Mouse (Mus musculus) liver, postnatal 0 days (tissue): ENCODE results near the gene Irf4. TPM values are rescaled to one million over a fixed set of nuclear protein-coding genes. Genes with fewer than 3 reads are reported as not detected.

Experiments used
- ATAC-seq: fragments of 200-750 bp; cut with Nextera tagmentation; 2 replicates; pipeline ENCODE4 v1.8.0; 2017; ENCODE audit warnings: mild to moderate bottlenecking, moderate library complexity
- DNase-seq: peaks from one replicate; pipeline ENCODE4 v3.0.0-alpha.2; 2016
- H3K27ac ChIP-seq: fragments of 300-500 bp; sonication (generic); 2 replicates; pipeline ENCODE4 v1.5.1; 2014; ENCODE audit warnings: antibody characterized with exemption, moderate library complexity, mild to moderate bottlenecking, low read depth
- H3K27me3 ChIP-seq: fragments of 300-500 bp; sonication (generic); 2 replicates; pipeline ENCODE4 v1.6.1; 2014; ENCODE audit warnings: low read length, control low read depth, mixed read lengths; ENCODE audit not compliant: insufficient read depth
- H3K36me3 ChIP-seq: fragments of 300-500 bp; sonication (generic); replicated peaks from 2 replicates; pipeline ENCODE4 v1.6.1; 2014; ENCODE audit warnings: mild to moderate bottlenecking, control low read depth, low read length, moderate library complexity, mixed read lengths; ENCODE audit not compliant: insufficient read depth
- H3K4me1 ChIP-seq: fragments of 300-500 bp; sonication (generic); 2 replicates; pipeline ENCODE4 v1.6.1; 2014; ENCODE audit warnings: antibody characterized with exemption, mild to moderate bottlenecking, control low read depth; ENCODE audit not compliant: insufficient read depth
- H3K4me2 ChIP-seq: fragments of 300-500 bp; sonication (generic); 2 replicates; pipeline ENCODE4 v1.6.1; 2014; ENCODE audit warnings: low read depth, mild to moderate bottlenecking, low read length, moderate library complexity, mixed read lengths
- H3K4me3 ChIP-seq: fragments of 300-500 bp; sonication (generic); 2 replicates; pipeline ENCODE4 v1.5.1; 2014; ENCODE audit warnings: low read depth, low read length
- H3K9ac ChIP-seq: fragments of 300-500 bp; sonication (generic); replicated peaks from 2 replicates; pipeline ENCODE4 v1.6.1; 2014; ENCODE audit warnings: mild to moderate bottlenecking, moderate library complexity
- H3K9me3 ChIP-seq: fragments of 300-500 bp; sonication (generic); 2 replicates; pipeline ENCODE4 v1.6.1; 2016; ENCODE audit warnings: mild to moderate bottlenecking, control low read depth, low read length, mixed read lengths
- CTCF ChIP-seq: sonication (generic); IDR thresholded peaks from 2 replicates; pipeline ENCODE4 v1.5.1; 2016; ENCODE audit warnings: antibody characterized with exemption, low read depth
- EP300 ChIP-seq: IDR thresholded peaks from 2 replicates; pipeline ENCODE4 v1.6.1; 2016; ENCODE audit warnings: antibody characterized with exemption, low read depth, mild to moderate bottlenecking
- WGBS: fragments of 180-500 bp; shearing (Covaris S2); extraction: QIAGEN DNeasy Blood & Tissue Kit; methylation state at CpG from one replicate; pipeline ENCODE4 v1.1.7; 2014; ENCODE audit not compliant: insufficient replicate concordance; 5-methylcytosine and 5-hydroxymethylcytosine counted together
- polyA plus RNA-seq: library from polyadenylated mRNA; unstranded; fragments of >200 nt; fragmentation: Nextera tagmentation; extraction: Ambion mirVana; gene quantifications from 2 replicates; pipeline ENCODE4 v1.2.1, GENCODE M21; 2015

Gene Irf4
- polyA plus RNA-seq, 1 experiment from 2014 or later = 1.1 TPM

DNA sequence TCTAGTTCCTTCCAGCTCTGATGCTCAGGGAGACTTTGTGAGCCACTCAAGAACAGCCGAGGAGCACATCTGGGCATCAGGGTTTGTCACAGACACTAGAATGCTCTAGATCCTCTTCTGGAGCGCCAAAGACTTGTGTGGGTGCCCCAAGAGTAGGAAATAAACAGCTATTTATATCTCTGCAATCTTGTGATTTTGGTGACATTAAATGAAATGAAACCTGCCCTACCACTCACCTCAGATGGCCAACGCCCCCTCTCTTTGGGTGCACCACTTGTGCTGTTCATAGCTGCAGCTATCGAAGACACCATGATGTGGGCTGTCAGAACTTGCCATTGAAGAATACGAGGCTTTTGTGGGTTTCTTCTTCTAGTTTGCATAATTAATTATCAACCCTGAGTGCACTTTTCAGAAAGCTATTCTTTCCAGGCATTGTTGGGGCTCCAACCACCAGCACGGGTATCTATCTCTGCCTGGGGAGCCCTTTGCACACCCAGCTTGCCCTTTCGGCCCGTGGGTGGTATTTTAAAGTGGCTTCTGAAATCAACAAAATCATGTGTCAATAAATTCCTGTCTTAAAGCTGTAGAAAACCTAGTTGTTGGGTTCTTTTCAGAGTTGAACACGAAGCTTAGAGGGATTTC lies 7.1 kb downstream of the Irf4 start:
- Histone ChIP-seq H3K27ac (no peak overlapping the region), H3K9me3 (no peaks in the 10 kb centered on the region), H3K4me3 (no peak overlapping the region), H3K4me1 (no peaks in the 10 kb centered on the region), H3K36me3 (no peaks in the 10 kb centered on the region), H3K4me2 (no peak overlapping the region), H3K9ac (no peak overlapping the region), H3K27me3 (peaks cover 4% of the 10 kb centered on the region; the same call in 1 of the 2 replicates)
- DNase-seq (no peak), ATAC-seq (no peak)
- TF ChIP-seq CTCF (no peak), EP300 (no peak)
- 67% methylated on average over 9 of the region's 9 CpGs for WGBS

DNA sequence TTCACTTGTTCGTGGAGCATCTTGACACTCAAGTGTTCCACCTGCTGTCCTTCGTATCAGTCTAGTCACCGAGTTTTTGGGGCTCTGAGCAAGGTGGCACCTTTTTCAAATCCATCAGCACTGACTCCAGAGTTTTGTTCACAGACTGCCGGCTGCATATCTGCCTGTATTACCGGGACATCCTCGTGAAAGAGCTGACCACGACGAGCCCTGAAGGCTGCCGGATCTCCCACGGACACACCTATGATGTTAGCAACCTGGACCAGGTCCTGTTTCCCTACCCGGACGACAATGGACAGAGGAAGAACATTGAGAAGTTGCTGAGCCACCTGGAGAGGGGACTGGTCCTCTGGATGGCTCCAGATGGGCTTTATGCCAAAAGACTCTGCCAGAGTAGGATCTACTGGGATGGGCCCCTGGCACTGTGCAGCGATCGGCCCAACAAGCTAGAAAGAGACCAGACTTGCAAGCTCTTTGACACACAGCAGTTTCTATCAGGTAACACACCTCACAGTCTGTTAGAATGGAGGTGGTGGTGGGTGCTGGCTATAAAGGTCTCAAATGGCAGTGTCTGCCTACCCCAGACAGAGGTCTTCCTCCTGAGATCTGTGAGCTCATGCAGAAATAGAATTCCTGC lies 8.4 kb downstream of the Irf4 start:
- 75% methylated on average over 14 of the region's 14 CpGs for WGBS
- no peak overlapping the region for H3K4me2 ChIP-seq
- DNase-seq = no peak
- no peaks in the 10 kb centered on the region for H3K9me3 ChIP-seq
- H3K9ac ChIP-seq = no peak overlapping the region
- no peak for TF ChIP-seq EP300
- no peak for TF ChIP-seq CTCF
- no peaks in the 10 kb centered on the region for H3K36me3 ChIP-seq
- no peak for ATAC-seq
- no peak overlapping the region for H3K4me3 ChIP-seq
- no peaks in the 10 kb centered on the region for H3K27me3 ChIP-seq
- no peaks in the 10 kb centered on the region for H3K4me1 ChIP-seq
- H3K27ac ChIP-seq = no peak overlapping the region

DNA sequence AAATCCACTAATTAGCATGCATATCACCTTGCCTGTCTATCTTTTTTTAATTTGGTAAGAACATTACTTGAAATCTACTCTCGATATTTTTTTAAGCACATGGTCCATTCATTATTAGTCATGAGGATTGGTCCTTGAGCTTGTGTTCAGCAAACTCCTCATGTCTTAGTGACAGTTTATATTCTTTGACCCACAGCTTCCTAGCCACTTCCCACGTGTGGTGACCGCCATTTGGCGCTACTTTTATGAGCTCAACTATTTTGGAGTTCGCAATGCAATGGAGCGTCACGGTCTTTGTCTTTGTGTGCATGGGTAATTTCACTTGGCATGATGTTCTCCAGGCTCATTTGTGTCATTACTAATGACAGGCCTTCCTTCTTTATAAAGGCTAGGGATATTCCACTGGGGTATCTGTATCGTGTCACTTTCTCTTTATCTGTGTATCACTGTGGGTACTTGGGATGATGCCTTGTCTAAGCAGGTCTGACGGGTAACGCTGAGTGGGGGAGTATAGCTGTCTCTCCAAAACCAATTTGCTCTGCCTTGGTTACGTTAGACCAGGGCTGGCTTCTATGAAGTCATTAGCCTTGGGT lies 9.9 kb downstream of the Irf4 start:
- no peak overlapping the region for H3K4me3 ChIP-seq
- no peak for DNase-seq
- 73% methylated on average over 11 of the region's 11 CpGs for WGBS

DNA sequence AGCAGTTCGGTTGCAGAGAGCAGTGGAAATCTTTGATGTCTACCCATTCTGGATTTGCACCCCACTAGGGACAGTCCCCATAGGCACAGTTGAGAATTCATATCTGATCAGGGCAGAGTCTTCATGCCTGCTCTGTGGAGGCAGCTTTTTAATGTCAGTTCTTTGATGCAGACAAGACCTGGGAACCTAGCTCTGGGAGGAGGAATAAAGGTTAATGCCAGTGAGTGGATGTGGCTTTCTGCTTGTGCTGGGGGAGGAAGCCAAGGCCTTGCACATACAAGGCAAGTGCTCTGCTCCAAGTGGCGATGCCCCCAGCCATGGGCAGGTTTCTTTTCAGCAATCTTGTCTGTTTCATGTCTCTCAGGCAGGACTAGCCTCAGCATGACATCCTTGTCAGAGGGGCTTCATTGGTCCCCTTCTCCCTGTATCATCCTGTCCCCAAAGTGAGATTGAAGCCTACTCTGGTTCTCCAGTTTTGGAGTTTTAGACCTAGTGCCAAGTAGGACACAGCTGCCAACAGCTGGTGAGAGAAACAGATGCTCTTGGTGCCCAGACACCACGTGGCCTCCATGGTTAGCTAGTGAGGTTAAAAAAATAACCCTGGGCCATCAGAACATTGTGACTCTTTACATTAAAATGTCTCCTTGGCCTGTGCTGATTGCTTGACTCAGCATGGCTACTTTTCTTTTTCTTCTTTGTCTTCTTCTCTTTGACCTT lies 11.5 kb downstream of the Irf4 start:
- WGBS = 64% methylated on average over 3 of the region's 3 CpGs
- no peak overlapping the region for H3K4me2 ChIP-seq
- TF ChIP-seq EP300 (no peak), CTCF (no peak)
- no peak overlapping the region for H3K27ac ChIP-seq
- ATAC-seq (no peak), DNase-seq (no peak)
- H3K4me3 ChIP-seq = no peak overlapping the region
- H3K4me1 ChIP-seq = no peaks in the 10 kb centered on the region
- no peaks in the 10 kb centered on the region for H3K27me3 ChIP-seq
- no peaks in the 10 kb centered on the region for H3K9me3 ChIP-seq
- H3K36me3 ChIP-seq = no peaks in the 10 kb centered on the region
- no peak overlapping the region for H3K9ac ChIP-seq

More for the DNA sequence above, 9.9 kb downstream of the Irf4 start:
- Histone ChIP-seq H3K9me3 (no peaks in the 10 kb centered on the region), H3K4me1 (no peaks in the 10 kb centered on the region), H3K9ac (no peak overlapping the region), H3K36me3 (no peaks in the 10 kb centered on the region), H3K4me2 (no peak overlapping the region), H3K27ac (no peak overlapping the region), H3K27me3 (no peaks in the 10 kb centered on the region)
- no peak for ATAC-seq
- no peak for TF ChIP-seq CTCF
- TF ChIP-seq EP300 = no peak

DNA sequence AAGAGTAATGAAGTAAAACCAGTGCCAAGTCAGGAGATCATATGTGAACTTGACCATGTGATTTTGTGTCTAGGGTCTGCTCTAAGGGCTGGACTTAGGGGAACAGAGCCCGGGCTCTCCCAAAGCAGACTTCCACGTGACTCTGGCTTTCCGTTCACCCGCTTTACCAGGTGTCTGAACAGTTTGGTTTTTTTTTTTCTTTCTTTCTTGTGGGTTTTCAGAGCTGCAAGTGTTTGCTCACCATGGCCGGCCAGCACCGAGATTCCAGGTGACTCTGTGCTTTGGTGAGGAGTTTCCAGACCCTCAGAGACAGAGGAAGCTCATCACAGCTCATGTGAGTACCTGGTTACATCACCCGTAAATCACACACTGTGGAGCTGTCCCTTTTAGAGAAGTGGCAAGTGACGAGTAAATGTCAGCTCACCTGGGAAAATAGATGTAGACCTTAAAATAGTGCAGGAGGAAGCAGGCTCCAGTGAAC lies 12.2 kb downstream of the Irf4 start:
- H3K27ac ChIP-seq = no peak overlapping the region
- TF ChIP-seq CTCF = no peak
- TF ChIP-seq EP300 = no peak
- H3K36me3 ChIP-seq = no peaks in the 10 kb centered on the region
- no peak for ATAC-seq
- no peaks in the 10 kb centered on the region for H3K4me1 ChIP-seq
- WGBS = 65% methylated on average over 8 of the region's 8 CpGs
- no peak overlapping the region for H3K4me3 ChIP-seq
- H3K9me3 ChIP-seq = no peaks in the 10 kb centered on the region
- H3K27me3 ChIP-seq = no peaks in the 10 kb centered on the region
- no peak overlapping the region for H3K9ac ChIP-seq
- no peak for DNase-seq
- no peak overlapping the region for H3K4me2 ChIP-seq

DNA sequence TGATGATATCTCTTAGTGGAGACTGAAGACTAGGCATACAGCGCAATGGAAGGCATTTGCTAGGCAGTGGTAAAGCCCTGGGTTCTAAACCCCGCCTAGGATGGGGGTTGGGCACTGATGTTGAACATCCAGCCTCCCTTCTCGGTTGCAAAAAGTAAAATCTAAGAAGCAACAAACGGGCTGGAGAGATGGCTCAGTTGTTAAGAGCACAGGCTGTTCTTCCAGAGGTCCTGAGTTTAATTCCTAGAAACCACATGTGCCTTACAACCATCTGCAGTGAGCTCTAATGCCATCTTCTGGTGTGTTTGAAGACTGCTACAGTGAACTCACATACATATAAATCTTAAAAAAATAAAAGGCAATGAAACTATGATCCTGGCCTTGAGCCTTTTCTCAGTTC lies 13.2 kb downstream of the Irf4 start:
- WGBS = 68% methylated on average over 4 of the region's 4 CpGs
- H3K4me3 ChIP-seq = no peak overlapping the region
- no peaks in the 10 kb centered on the region for H3K9me3 ChIP-seq
- no peak for TF ChIP-seq CTCF
- TF ChIP-seq EP300 = no peak
- no peak overlapping the region for H3K4me2 ChIP-seq
- no peak overlapping the region for H3K9ac ChIP-seq
- H3K36me3 ChIP-seq = no peaks in the 10 kb centered on the region
- no peaks in the 10 kb centered on the region for H3K4me1 ChIP-seq
- no peak overlapping the region for H3K27ac ChIP-seq
- ATAC-seq (no peak), DNase-seq (no peak)
- H3K27me3 ChIP-seq = no peaks in the 10 kb centered on the region
